Mouse (Mus musculus): ENCODE measurements around the gene Synj2bp. TPM values are rescaled to one million over a fixed set of nuclear protein-coding genes. Genes with fewer than 3 reads are reported as not detected.
"Not testable (repeated sequence)": the region's sequence is repeated elsewhere in the genome, so short reads cannot be mapped to it uniquely, and the experiment has no call there.

Synj2bp gene
- polyA plus RNA-seq, 1 experiment from 2014 or later, result 30.3 TPM

GRCm38 (mm10) chr12:81490491-81490890, 42.2 kb downstream of the Synj2bp start:
- H3K4me2 ChIP-seq (ENCODE audit: low read length), result no peak overlapping the region
- no peak overlapping the region for H3K27ac ChIP-seq (ENCODE audit: low read depth, low read length)
- H3K9ac ChIP-seq (ENCODE audit: low read depth, low read length), result no peak overlapping the region
- 90% methylated on average over 5 of the region's 5 CpGs for WGBS
- no peak overlapping the region for H3K4me3 ChIP-seq (ENCODE audit: low read length)
- H3K4me1 ChIP-seq (ENCODE audit: control insufficient read depth, insufficient read depth, low read depth, low read length), result peaks cover under 1% of the 10 kb centered on the region; the same call in 1 of the 2 replicates
- H3K27me3 ChIP-seq (replicated peaks; ENCODE audit: control insufficient read depth, insufficient read depth, low read length), result no peaks in the 10 kb centered on the region
- no peak for ATAC-seq
- H3K9me3 ChIP-seq (ENCODE audit: control insufficient read depth, low read length), result no peaks in the 10 kb centered on the region
- H3K36me3 ChIP-seq (ENCODE audit: control insufficient read depth, insufficient read depth, low read length), result no peaks in the 10 kb centered on the region

- Histone ChIP-seq H3K4me2 (ENCODE audit: low read length) (peak overlapping the region; percentile 70), H3K27ac (ENCODE audit: low read depth, low read length) (peak overlapping the region; percentile 91), H3K9me3 (ENCODE audit: control insufficient read depth, low read length) (no peaks in the 10 kb centered on the region)
Measured at GRCm38 (mm10) chr12:81485311-81485710, 47.4 kb downstream of the Synj2bp start.

GRCm38 (mm10) chr12:81484727-81485191, 48.0 kb downstream of the Synj2bp start, which contains the start of gene Cox16:
TSS of gene Cox16 (minus strand) at chr12:81485127.
- no peaks in the 10 kb centered on the region for H3K36me3 ChIP-seq (ENCODE audit: control insufficient read depth, insufficient read depth, low read length)
- H3K9me3 ChIP-seq (ENCODE audit: control insufficient read depth, low read length), result no peaks in the 10 kb centered on the region
- H3K4me3 ChIP-seq (ENCODE audit: low read length), result peak within 1 kb of the TSS; percentile 62
- 1% methylated on average over 31 of the region's 31 CpGs for WGBS
- H3K27ac ChIP-seq (ENCODE audit: low read depth, low read length), result peak within 1 kb of the TSS; percentile 91
- no peaks in the 10 kb centered on the region for H3K27me3 ChIP-seq (replicated peaks; ENCODE audit: control insufficient read depth, insufficient read depth, low read length)
- peak; percentile 98 for ATAC-seq
- peaks cover 3% of the 10 kb centered on the region for H3K4me1 ChIP-seq (ENCODE audit: control insufficient read depth, insufficient read depth, low read depth, low read length)
- H3K4me2 ChIP-seq (ENCODE audit: low read length), result peak within 1 kb of the TSS; percentile 70
- peak within 1 kb of the TSS; percentile 66 for H3K9ac ChIP-seq (ENCODE audit: low read depth, low read length)

More at GRCm38 (mm10) chr12:81485311-81485710, 47.4 kb downstream of the Synj2bp start:
- Histone ChIP-seq H3K9ac (ENCODE audit: low read depth, low read length) (peak overlapping the region; percentile 66), H3K4me1 (ENCODE audit: control insufficient read depth, insufficient read depth, low read depth, low read length) (peaks cover 3% of the 10 kb centered on the region), H3K27me3 (replicated peaks; ENCODE audit: control insufficient read depth, insufficient read depth, low read length) (no peaks in the 10 kb centered on the region), H3K36me3 (ENCODE audit: control insufficient read depth, insufficient read depth, low read length) (no peaks in the 10 kb centered on the region), H3K4me3 (ENCODE audit: low read length) (peak overlapping the region; percentile 62)
- peak; percentile 32; the same call in 1 of the 2 replicates for ATAC-seq
- 45% methylated on average over 6 of the region's 6 CpGs for WGBS

GRCm38 (mm10) chr12:81484212-81484611, 48.5 kb downstream of the Synj2bp start:
- H3K27me3 ChIP-seq (replicated peaks; ENCODE audit: control insufficient read depth, insufficient read depth, low read length), result no peaks in the 10 kb centered on the region
- peak overlapping the region; percentile 66 for H3K9ac ChIP-seq (ENCODE audit: low read depth, low read length)
- H3K36me3 ChIP-seq (ENCODE audit: control insufficient read depth, insufficient read depth, low read length), result no peaks in the 10 kb centered on the region
- H3K9me3 ChIP-seq (ENCODE audit: control insufficient read depth, low read length), result no peaks in the 10 kb centered on the region
- peak overlapping the region; percentile 70 for H3K4me2 ChIP-seq (ENCODE audit: low read length)
- peaks cover 3% of the 10 kb centered on the region for H3K4me1 ChIP-seq (ENCODE audit: control insufficient read depth, insufficient read depth, low read depth, low read length)
- H3K4me3 ChIP-seq (ENCODE audit: low read length), result peak overlapping the region; percentile 62
- ATAC-seq, result no peak
- H3K27ac ChIP-seq (ENCODE audit: low read depth, low read length), result peak overlapping the region; percentile 91; the same call in 1 of the 2 replicates
- WGBS, result 2% methylated on average over 7 of the region's 7 CpGs

- no peaks in the 10 kb centered on the region for H3K9me3 ChIP-seq (ENCODE audit: control insufficient read depth, low read length)
- ATAC-seq, result no peak
- H3K27me3 ChIP-seq (replicated peaks; ENCODE audit: control insufficient read depth, insufficient read depth, low read length), result no peaks in the 10 kb centered on the region
- H3K4me2 ChIP-seq (ENCODE audit: low read length), result peak overlapping the region; percentile 70
- peaks cover 3% of the 10 kb centered on the region for H3K4me1 ChIP-seq (ENCODE audit: control insufficient read depth, insufficient read depth, low read depth, low read length)
- H3K9ac ChIP-seq (ENCODE audit: low read depth, low read length), result peak overlapping the region; percentile 51
- H3K36me3 ChIP-seq (ENCODE audit: control insufficient read depth, insufficient read depth, low read length), result no peaks in the 10 kb centered on the region
- peak overlapping the region; percentile 62 for H3K4me3 ChIP-seq (ENCODE audit: low read length)
- no peak overlapping the region for H3K27ac ChIP-seq (ENCODE audit: low read depth, low read length)
- WGBS, result 23% methylated on average over 17 of the region's 17 CpGs
Measured at GRCm38 (mm10) chr12:81483656-81484055, 49.1 kb downstream of the Synj2bp start.

GRCm38 (mm10) chr12:81459051-81459450, 73.7 kb downstream of the Synj2bp start:
- not testable (repeated sequence) for H3K4me3 ChIP-seq (ENCODE audit: low read length); H3K9ac ChIP-seq (ENCODE audit: low read depth, low read length); H3K27me3 ChIP-seq (replicated peaks; ENCODE audit: control insufficient read depth, insufficient read depth, low read length); H3K27ac ChIP-seq (ENCODE audit: low read depth, low read length); ATAC-seq; H3K4me1 ChIP-seq (ENCODE audit: control insufficient read depth, insufficient read depth, low read depth, low read length); H3K9me3 ChIP-seq (ENCODE audit: control insufficient read depth, low read length); H3K36me3 ChIP-seq (ENCODE audit: control insufficient read depth, insufficient read depth, low read length); H3K4me2 ChIP-seq (ENCODE audit: low read length)
- 95% methylated on average over 7 of the region's 7 CpGs for WGBS

Other genes starting within 250 kb of the Synj2bp start
- 11.2 and 11.7 TPM in 2 replicates for gene Slc8a3, start 199.7 kb downstream of the Synj2bp start, polyA plus RNA-seq (2015; fragmentation: Nextera tagmentation; extraction: Ambion mirVana)
- gene Gm4787, start 153.4 kb downstream of the Synj2bp start, polyA plus RNA-seq (2015; fragmentation: Nextera tagmentation; extraction: Ambion mirVana), result 0.21 TPM in 2 replicates
- gene Adam4, start 111.0 kb downstream of the Synj2bp start, polyA plus RNA-seq (2015; fragmentation: Nextera tagmentation; extraction: Ambion mirVana), result 0.32 and 0.46 TPM in 2 replicates
- 104 and 113 TPM in 2 replicates for gene Cox16, start 47.8 kb downstream of the Synj2bp start, polyA plus RNA-seq (2015; fragmentation: Nextera tagmentation; extraction: Ambion mirVana)
- 42.5 and 44.7 TPM in 2 replicates for gene Gm20498, start within 50 bp of the Synj2bp start, polyA plus RNA-seq (2015; fragmentation: Nextera tagmentation; extraction: Ambion mirVana)
- gene Adam21, start 35.6 kb upstream of the Synj2bp start, polyA plus RNA-seq (2015; fragmentation: Nextera tagmentation; extraction: Ambion mirVana), result 0.88 and 0.95 TPM in 2 replicates
- 38.1 and 40.2 TPM in 2 replicates for gene Med6, start 62.1 kb upstream of the Synj2bp start, polyA plus RNA-seq (2015; fragmentation: Nextera tagmentation; extraction: Ambion mirVana)
- gene Ttc9, start 98.3 kb upstream of the Synj2bp start, polyA plus RNA-seq (2015; fragmentation: Nextera tagmentation; extraction: Ambion mirVana), result 19.3 TPM in 2 replicates
- gene Map3k9, start 248.3 kb upstream of the Synj2bp start, polyA plus RNA-seq (2015; fragmentation: Nextera tagmentation; extraction: Ambion mirVana), result 7.3 and 8.7 TPM in 2 replicates

All from hindbrain, embryonic 16.5 days (tissue).